Mouse (Mus musculus): ENCODE measurements at regions not wholly inside any gene's neighbourhood (a gene's known extent, or its start where the extent isn't known, plus 50 kb on each side); places are given as distances from the start of the nearest gene placed in this dataset.

DNA sequence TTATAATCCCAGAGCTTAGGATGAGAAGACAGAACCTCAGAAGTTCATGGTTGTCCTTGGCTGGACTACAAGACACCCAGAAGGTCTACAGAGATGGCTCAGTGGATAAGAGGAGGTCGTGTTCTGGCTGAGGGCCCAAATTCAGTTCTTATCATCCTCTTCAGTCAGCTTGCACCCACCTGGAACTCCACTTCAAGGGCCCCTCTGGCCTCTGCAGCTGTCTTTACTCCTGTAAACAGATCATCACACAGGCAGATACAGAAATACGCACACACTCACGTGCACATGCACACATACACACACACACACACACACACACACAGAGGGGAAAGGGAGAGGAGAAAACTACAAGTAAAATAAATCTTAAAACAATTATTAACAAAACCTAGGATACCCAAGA, 385.8 kb upstream of the Slc7a11 start:
- TF ChIP-seq JUND (IDR thresholded peaks at IDR 0.05; ENCODE audit: low read depth, low read length) (no peak), GATA1 (IDR thresholded peaks at IDR 0.05; ENCODE audit: low read depth, low read length) (no peak), CTCF (IDR thresholded peaks at IDR 0.05 in 2 of 3, conservative IDR thresholded peaks at IDR 0.05 in 1 of 3; ENCODE audit: control insufficient read depth in 1 of 3, insufficient read depth in 1 of 3, low read depth in 2 of 3, low read length in 3 of 3, poor library complexity in 1 of 3, severe bottlenecking in 1 of 3) (no peak), ZC3H11A (IDR thresholded peaks at IDR 0.05; ENCODE audit: low read depth, low read length) (no peak), KAT2A (conservative IDR thresholded peaks at IDR 0.05; ENCODE audit: low read depth, low read length) (no peak), ZMIZ1 (IDR thresholded peaks at IDR 0.05; ENCODE audit: low read depth, low read length) (no peak), POLR2A (IDR thresholded peaks at IDR 0.05; ENCODE audit: control insufficient read depth in 1 of 2, insufficient read depth in 1 of 2, low read depth in 1 of 2, low read length in 2 of 2, poor library complexity in 1 of 2) (no peak), ZKSCAN1 (IDR thresholded peaks at IDR 0.05; ENCODE audit: low read depth, low read length) (no peak), TAL1 (IDR thresholded peaks at IDR 0.05; ENCODE audit: low read length) (no peak), ZNF384 (IDR thresholded peaks at IDR 0.05; ENCODE audit: low read depth, low read length) (no peak), TBP (IDR thresholded peaks at IDR 0.05; ENCODE audit: low read depth, low read length) (no peak), MYC (IDR thresholded peaks at IDR 0.05; ENCODE audit: low read depth, low read length) (no peak)

Measured in MEL (cell line).